ENCODE assay signal across 8 mouse cellular contexts in genomic region chr12:73708920-73709319, GRCm38 (mm10).
DNase-seq lines count a peak whose midpoint lies in the region; ATAC-seq lines count a peak whose summit lies in the region.

No protein-coding gene starts in this region.

- peak; percentile 33 for DNase-seq in forebrain, embryonic 10.5 days (ENCODE audit: extremely low spot score, low spot score)
- DNase-seq in liver, embryonic 11.5 days (ENCODE audit: low spot score) = no peak
- peak; percentile 76 for DNase-seq in urinary bladder, postnatal 14 days (ENCODE audit: low spot score)

- H3K4me1 ChIP-seq in forebrain, embryonic 10.5 days = peaks cover 16% of the 10 kb centered on the region
- H3K4me1 ChIP-seq in forebrain, embryonic 12.5 days = no peaks in the 10 kb centered on the region
- peaks cover 10% of the 10 kb centered on the region; the same call in 1 of the 2 replicates for H3K4me1 ChIP-seq in embryonic facial prominence, embryonic 15.5 days
- peaks cover 21% of the 10 kb centered on the region for H3K4me1 ChIP-seq in heart, embryonic 12.5 days (replicated peaks)
- peaks cover 11% of the 10 kb centered on the region; the same call in 1 of the 2 replicates for H3K4me1 ChIP-seq in kidney, embryonic 16.5 days (ENCODE audit: insufficient read depth, low read length)
- no peaks in the 10 kb centered on the region for H3K4me1 ChIP-seq in liver, embryonic 11.5 days (replicated peaks; ENCODE audit: control insufficient read depth, insufficient read depth, low read length)
- H3K4me1 ChIP-seq in neural tube, embryonic 13.5 days (replicated peaks) = peaks cover 15% of the 10 kb centered on the region; the same call in 1 of the 2 replicates

- ATAC-seq in forebrain, embryonic 12.5 days (ENCODE audit: low FRiP score) = no peak
- peak; percentile 64; the same call in 1 of the 2 replicates for ATAC-seq in embryonic facial prominence, embryonic 15.5 days (ENCODE audit: insufficient number of reproducible peaks, low FRiP score, low TSS enrichment, low read depth)
- ATAC-seq in heart, embryonic 12.5 days (ENCODE audit: insufficient number of reproducible peaks, low FRiP score) = peak; percentile 77
- ATAC-seq in kidney, embryonic 16.5 days (ENCODE audit: low FRiP score, low TSS enrichment) = peak; percentile 92
- 0 out of 2 replicates have a peak, but pooled peaks have one; percentile 34 for ATAC-seq in liver, embryonic 11.5 days (replicated peaks; ENCODE audit: low FRiP score)
- ATAC-seq in neural tube, embryonic 13.5 days (ENCODE audit: low read depth) = peak; percentile 52; the same call in 1 of the 2 replicates

- no peaks in the 10 kb centered on the region for H3K36me3 ChIP-seq in forebrain, embryonic 10.5 days (replicated peaks)
- no peaks in the 10 kb centered on the region for H3K36me3 ChIP-seq in forebrain, embryonic 12.5 days (replicated peaks)
- H3K36me3 ChIP-seq in embryonic facial prominence, embryonic 15.5 days = no peaks in the 10 kb centered on the region
- H3K36me3 ChIP-seq in heart, embryonic 12.5 days = no peaks in the 10 kb centered on the region
- H3K36me3 ChIP-seq in kidney, embryonic 16.5 days (ENCODE audit: insufficient read depth, low read length) = no peaks in the 10 kb centered on the region
- H3K36me3 ChIP-seq in liver, embryonic 11.5 days (ENCODE audit: control insufficient read depth, insufficient read depth, low read length) = no peaks in the 10 kb centered on the region
- no peaks in the 10 kb centered on the region for H3K36me3 ChIP-seq in neural tube, embryonic 13.5 days

- 36% methylated on average over 8 of the region's 8 CpGs for WGBS in forebrain, embryonic 10.5 days
- 38% methylated on average over 8 of the region's 8 CpGs for WGBS in forebrain, embryonic 12.5 days
- WGBS in embryonic facial prominence, embryonic 15.5 days = 22% methylated on average over 8 of the region's 8 CpGs
- 6% methylated on average over 8 of the region's 8 CpGs for WGBS in heart, embryonic 12.5 days
- 12% methylated on average over 8 of the region's 8 CpGs for WGBS in kidney, embryonic 16.5 days
- WGBS in liver, embryonic 11.5 days = 26% methylated on average over 8 of the region's 8 CpGs
- WGBS in neural tube, embryonic 13.5 days = 24% methylated on average over 8 of the region's 8 CpGs

- no peaks in the 10 kb centered on the region for H3K27me3 ChIP-seq in forebrain, embryonic 10.5 days (ENCODE audit: poor library complexity, severe bottlenecking)
- 0 out of 2 replicates have a peak, but pooled peaks cover 7% of the 10 kb centered on the region for H3K27me3 ChIP-seq in forebrain, embryonic 12.5 days
- no peaks in the 10 kb centered on the region for H3K27me3 ChIP-seq in embryonic facial prominence, embryonic 15.5 days
- H3K27me3 ChIP-seq in heart, embryonic 12.5 days (replicated peaks) = no peaks in the 10 kb centered on the region
- H3K27me3 ChIP-seq in kidney, embryonic 16.5 days (ENCODE audit: insufficient read depth, low read length) = no peaks in the 10 kb centered on the region
- no peaks in the 10 kb centered on the region for H3K27me3 ChIP-seq in liver, embryonic 11.5 days (replicated peaks; ENCODE audit: control insufficient read depth, insufficient read depth, low read length)
- peaks cover 31% of the 10 kb centered on the region for H3K27me3 ChIP-seq in neural tube, embryonic 13.5 days

- no peak overlapping the region for H3K9ac ChIP-seq in forebrain, embryonic 12.5 days
- H3K9ac ChIP-seq in embryonic facial prominence, embryonic 15.5 days = no peak overlapping the region
- H3K9ac ChIP-seq in heart, embryonic 12.5 days = 0 out of 2 replicates have a peak overlapping the region, but pooled peaks have one; percentile 5
- H3K9ac ChIP-seq in kidney, embryonic 16.5 days (replicated peaks; ENCODE audit: low read length) = peak overlapping the region; percentile 48
- H3K9ac ChIP-seq in liver, embryonic 11.5 days (ENCODE audit: low read depth, low read length) = no peak overlapping the region
- H3K9ac ChIP-seq in neural tube, embryonic 13.5 days = no peak overlapping the region; the same call in 1 of the 2 replicates

- no peak overlapping the region for H3K4me2 ChIP-seq in forebrain, embryonic 12.5 days
- no peak overlapping the region for H3K4me2 ChIP-seq in embryonic facial prominence, embryonic 15.5 days (replicated peaks)
- no peak overlapping the region for H3K4me2 ChIP-seq in heart, embryonic 12.5 days
- H3K4me2 ChIP-seq in kidney, embryonic 16.5 days (replicated peaks; ENCODE audit: low read depth, low read length) = 0 out of 2 replicates have a peak overlapping the region, but pooled peaks have one; percentile 10
- H3K4me2 ChIP-seq in liver, embryonic 11.5 days = no peak overlapping the region
- no peak overlapping the region for H3K4me2 ChIP-seq in neural tube, embryonic 13.5 days

- 0 out of 2 replicates have a peak overlapping the region, but pooled peaks have one; percentile 37 for H3K27ac ChIP-seq in forebrain, embryonic 10.5 days
- no peak overlapping the region for H3K27ac ChIP-seq in forebrain, embryonic 12.5 days
- H3K27ac ChIP-seq in embryonic facial prominence, embryonic 15.5 days (replicated peaks) = no peak overlapping the region
- peak overlapping the region; percentile 18; the same call in 1 of the 2 replicates for H3K27ac ChIP-seq in heart, embryonic 12.5 days (ENCODE audit: poor library complexity, severe bottlenecking)
- H3K27ac ChIP-seq in kidney, embryonic 16.5 days (ENCODE audit: low read length) = peak overlapping the region; percentile 50; the same call in 1 of the 2 replicates
- no peak overlapping the region for H3K27ac ChIP-seq in liver, embryonic 11.5 days (ENCODE audit: low read depth, low read length)
- H3K27ac ChIP-seq in neural tube, embryonic 13.5 days (replicated peaks) = 0 out of 2 replicates have a peak overlapping the region, but pooled peaks have one; percentile 18

- H3K9me3 ChIP-seq in forebrain, embryonic 10.5 days = no peaks in the 10 kb centered on the region
- H3K9me3 ChIP-seq in forebrain, embryonic 12.5 days = no peaks in the 10 kb centered on the region
- H3K9me3 ChIP-seq in embryonic facial prominence, embryonic 15.5 days (replicated peaks) = no peaks in the 10 kb centered on the region
- H3K9me3 ChIP-seq in heart, embryonic 12.5 days (replicated peaks) = no peaks in the 10 kb centered on the region
- no peaks in the 10 kb centered on the region for H3K9me3 ChIP-seq in kidney, embryonic 16.5 days (ENCODE audit: low read length)
- no peaks in the 10 kb centered on the region for H3K9me3 ChIP-seq in liver, embryonic 11.5 days (ENCODE audit: control insufficient read depth, low read length)
- H3K9me3 ChIP-seq in neural tube, embryonic 13.5 days = no peaks in the 10 kb centered on the region

- no peak overlapping the region for H3K4me3 ChIP-seq in forebrain, embryonic 10.5 days
- no peak overlapping the region for H3K4me3 ChIP-seq in forebrain, embryonic 12.5 days (replicated peaks)
- H3K4me3 ChIP-seq in embryonic facial prominence, embryonic 15.5 days (replicated peaks) = no peak overlapping the region
- H3K4me3 ChIP-seq in heart, embryonic 12.5 days = no peak overlapping the region
- H3K4me3 ChIP-seq in kidney, embryonic 16.5 days (ENCODE audit: low read length) = no peak overlapping the region
- H3K4me3 ChIP-seq in liver, embryonic 11.5 days (ENCODE audit: low read depth, low read length) = no peak overlapping the region
- no peak overlapping the region for H3K4me3 ChIP-seq in neural tube, embryonic 13.5 days

Comparison
In these comparisons a context has a peak if more than half of its experiments do, and no peak if none do; other contexts are left out.
1. H3K27ac ChIP-seq: peak in forebrain, embryonic 10.5 days (single experiment), heart, embryonic 12.5 days (single experiment), kidney, embryonic 16.5 days (single experiment) and neural tube, embryonic 13.5 days (single experiment); none in forebrain, embryonic 12.5 days (single experiment), embryonic facial prominence, embryonic 15.5 days (single experiment) and liver, embryonic 11.5 days (single experiment).
2. H3K9ac ChIP-seq: peak in heart, embryonic 12.5 days (single experiment) and kidney, embryonic 16.5 days (single experiment); none in forebrain, embryonic 12.5 days (single experiment), embryonic facial prominence, embryonic 15.5 days (single experiment), liver, embryonic 11.5 days (single experiment) and neural tube, embryonic 13.5 days (single experiment).